Mouse (Mus musculus) lung, postnatal 0 days (tissue): ENCODE data around the gene Cela1.

ENCODE experiments used
- CTCF ChIP-seq: IDR thresholded peaks from 2 replicates; pipeline ENCODE4 v1.5.1; 2016; ENCODE audit warnings: antibody characterized with exemption, mild to moderate bottlenecking
- EP300 ChIP-seq: IDR thresholded peaks from 2 replicates; pipeline ENCODE4 v1.6.1; 2016; ENCODE audit warnings: antibody characterized with exemption, mild to moderate bottlenecking, control low read depth

GRCm38 (mm10) chr15:100641226-100641810 lies 46.4 kb downstream of the Cela1 start:
- no peak for TF ChIP-seq CTCF
- TF ChIP-seq EP300, result no peak
